Mouse (Mus musculus) megakaryocyte-erythroid progenitor cell, adult 5-6 weeks (primary cell): ENCODE data around the gene Rfxap. TPM values are rescaled to one million over a fixed set of nuclear protein-coding genes. Genes with fewer than 3 reads are reported as not detected.
A peak's percentile ranks its signal among the peaks of the same experiment; 100 is the strongest.

Experiments used
- ATAC-seq: replicated peaks from 2 replicates; pipeline ENCODE4 v1.8.0; 2016; ENCODE audit warnings: mild to moderate bottlenecking, inconsistent platforms; ENCODE audit not compliant: severe bottlenecking, poor library complexity, low FRiP score, low TSS enrichment
- total RNA-seq, 2 experiments: library from RNA; stranded (forward) in 1 of 2; stranded (reverse) in 1 of 2; fragments of 200-1000, 215-1000 nt in 1 of 2; fragments of >200 nt in 1 of 2; fragmentation: Nextera tagmentation in 1 of 2; gene quantifications; 2 replicates each; pipeline ENCODE4 v1.2.3; 2014 to 2017

Rfxap gene
- 25.2 and 26.5 TPM in 2 replicates for total RNA-seq (2014; fragmentation: Nextera tagmentation)
- total RNA-seq (2017) = 76.2 and 107 TPM in 2 replicates

DNA sequence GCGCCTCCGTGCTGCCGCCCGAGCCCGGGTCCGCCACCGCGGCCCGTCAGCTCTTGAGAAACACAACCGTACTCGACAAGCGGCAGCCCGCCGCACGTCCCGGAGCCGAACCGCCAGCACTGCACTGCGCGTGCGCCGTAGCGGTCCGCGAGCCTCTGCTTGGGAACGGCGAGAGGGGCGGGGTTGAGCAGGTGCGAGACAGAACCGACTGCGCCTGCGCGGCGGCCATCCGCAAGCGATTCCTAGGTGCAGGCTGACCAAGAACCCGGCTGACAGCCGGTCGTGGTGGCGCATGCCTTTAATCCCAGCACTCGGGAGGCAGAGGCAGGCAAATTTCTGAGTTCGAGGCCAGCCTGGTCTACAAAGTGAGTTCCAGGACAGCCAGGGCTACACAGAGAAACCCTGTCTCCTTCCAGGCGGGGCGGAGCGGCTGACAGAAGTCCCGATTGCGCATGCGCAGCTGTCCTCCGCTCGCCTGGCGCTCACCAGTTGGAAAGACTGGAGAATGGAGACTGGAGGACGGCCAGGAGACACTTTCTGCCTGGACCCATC is at the start of gene Rfxap:
Rfxap (minus strand) TSS at position 126 of the 552 bp plus-strand sequence.
- peak; percentile 88 for ATAC-seq

DNA sequence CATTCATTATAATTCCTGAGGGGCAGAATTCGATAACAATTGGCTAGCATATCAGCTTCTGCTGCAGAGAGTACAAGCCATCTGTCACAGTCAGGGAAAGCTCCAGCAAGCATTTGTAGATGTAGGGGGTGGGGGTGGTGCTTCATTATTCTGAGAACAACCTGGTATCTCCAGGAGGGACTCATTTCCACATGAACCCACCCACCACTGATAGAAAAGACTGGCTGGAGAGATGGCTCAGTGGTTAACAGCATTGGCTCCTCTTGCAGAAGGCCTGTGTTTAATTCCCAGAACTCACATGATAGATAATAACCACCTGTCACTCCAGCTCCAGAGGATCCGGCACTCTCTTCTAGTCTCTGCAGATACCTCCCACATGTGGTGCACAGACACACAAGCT is 27.8 kb upstream of the Rfxap start:
- ATAC-seq = no peak

DNA sequence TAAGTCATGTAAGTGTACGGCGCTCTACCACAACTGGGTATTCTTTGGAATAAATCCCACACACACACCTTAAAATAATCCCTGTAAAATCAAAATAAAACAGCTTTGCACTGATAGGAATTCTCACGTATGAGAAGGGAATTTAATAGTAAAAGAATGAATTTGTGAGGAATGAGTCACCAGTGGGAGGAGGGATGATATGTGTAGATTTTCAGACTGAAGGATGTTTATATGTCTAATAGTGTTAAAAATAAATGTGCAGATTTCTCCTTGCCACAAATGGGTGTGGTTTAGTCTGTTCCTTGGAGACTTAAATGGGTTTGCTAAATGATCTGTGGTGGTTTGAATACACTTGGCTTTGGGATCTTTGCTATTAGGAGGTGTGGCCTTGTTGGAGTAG is 24.9 kb upstream of the Rfxap start:
- no peak for ATAC-seq

DNA sequence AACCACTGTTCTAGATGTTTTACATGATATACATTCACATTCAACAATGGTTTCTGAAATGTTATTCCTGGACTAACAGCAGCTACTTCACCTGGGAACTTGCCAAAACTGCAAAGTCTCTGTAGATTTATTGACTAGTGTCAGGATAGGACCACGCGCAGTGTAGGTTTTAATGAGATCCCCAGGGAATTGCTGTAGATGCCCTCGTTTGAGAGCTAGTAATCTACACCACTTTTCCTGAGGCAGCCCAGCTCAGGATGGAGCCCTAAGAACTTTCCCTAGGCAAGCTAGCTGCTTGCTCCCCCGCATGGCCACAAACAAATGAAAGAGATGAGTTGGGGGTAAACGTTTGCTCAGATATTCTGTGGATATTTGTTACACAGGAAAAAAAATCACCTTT is 14.9 kb upstream of the Rfxap start:
- ATAC-seq = no peak

- ATAC-seq = peak; percentile 81
Measured at GRCm38 (mm10) chr3:54815292-54815691, 7.7 kb upstream of the Rfxap start.

GRCm38 (mm10) chr3:54814622-54815021 is 7.0 kb upstream of the Rfxap start:
- no peak for ATAC-seq

- ATAC-seq = no peak
Measured at GRCm38 (mm10) chr3:54813418-54813988, 5.9 kb upstream of the Rfxap start.

- ATAC-seq = no peak
Measured at GRCm38 (mm10) chr3:54811616-54812015, 4.0 kb upstream of the Rfxap start.

GRCm38 (mm10) chr3:54809111-54809510 is 1.5 kb upstream of the Rfxap start:
- peak; percentile 41; the same call in 1 of the 2 replicates for ATAC-seq

DNA sequence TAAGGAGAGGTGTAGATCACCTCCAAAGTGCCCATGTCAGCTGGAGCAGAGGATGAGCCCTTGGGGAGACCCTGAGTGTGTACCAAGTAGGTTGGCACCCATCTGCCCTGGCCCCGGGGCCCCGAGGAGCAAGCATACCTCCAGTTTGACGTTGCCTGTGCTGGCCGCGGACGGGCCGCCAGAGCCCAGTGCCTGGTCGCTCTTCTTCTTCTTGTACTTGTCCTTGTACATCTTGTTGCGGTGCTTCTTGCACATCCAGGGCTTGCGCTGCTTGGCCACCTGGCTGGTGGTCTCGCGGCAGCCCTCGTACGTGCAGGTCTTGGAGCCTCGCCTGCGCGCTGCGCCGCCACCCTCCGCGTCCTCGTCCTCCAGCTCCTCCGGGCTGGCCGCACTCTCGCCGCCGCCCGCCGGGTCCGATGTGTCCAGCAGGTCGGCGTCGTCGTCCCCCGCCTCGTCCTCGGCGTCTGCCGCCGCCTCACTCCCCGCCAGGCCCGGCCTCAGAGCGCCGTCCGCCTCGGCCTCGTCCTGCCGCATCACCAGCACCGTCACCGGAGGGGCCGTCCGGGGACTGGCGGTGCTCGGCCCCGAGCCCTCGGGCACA is 430 bp downstream of the Rfxap start:
- peak; percentile 42 for ATAC-seq

- no peak for ATAC-seq
Measured at GRCm38 (mm10) chr3:54803713-54804112, 3.9 kb downstream of the Rfxap start.

DNA sequence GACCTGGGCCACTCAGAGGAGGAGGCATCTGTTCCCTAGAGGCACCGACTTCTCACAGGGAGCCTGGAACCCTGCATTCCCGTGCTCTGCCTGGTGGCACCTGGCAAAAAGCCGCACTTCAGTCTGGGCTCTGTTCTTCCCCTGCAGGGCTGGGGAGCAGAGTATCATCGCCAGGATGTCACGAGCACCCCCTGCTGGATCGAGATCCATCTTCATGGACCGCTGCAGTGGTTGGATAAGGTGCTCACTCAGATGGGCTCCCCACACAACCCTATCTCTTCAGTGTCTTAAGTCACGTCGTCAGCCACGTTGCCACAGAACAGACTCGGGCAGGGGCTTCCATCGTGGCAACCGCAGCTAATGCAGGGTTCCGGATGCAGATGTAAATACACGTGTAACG is 10.4 kb downstream of the Rfxap start:
- ATAC-seq = peak; percentile 93

DNA sequence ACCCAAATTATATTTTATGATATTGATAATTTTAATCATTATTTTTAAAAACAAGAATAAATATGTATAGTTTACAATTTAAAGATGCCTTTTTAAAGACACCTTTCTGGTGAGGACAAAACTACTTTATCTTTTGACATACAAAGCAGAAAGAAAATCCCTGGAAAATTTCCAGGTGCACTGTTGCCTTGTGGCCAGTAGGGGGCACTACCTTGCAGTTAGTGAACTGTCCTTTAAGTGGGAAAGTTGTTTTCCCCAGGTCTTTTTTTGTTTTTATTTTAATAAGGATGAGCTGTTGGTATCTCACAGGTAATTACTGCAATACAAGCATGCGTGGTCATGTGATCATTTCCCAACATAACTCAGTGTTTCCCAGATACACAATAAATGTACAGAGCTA is 11.8 kb downstream of the Rfxap start:
- ATAC-seq = no peak

DNA sequence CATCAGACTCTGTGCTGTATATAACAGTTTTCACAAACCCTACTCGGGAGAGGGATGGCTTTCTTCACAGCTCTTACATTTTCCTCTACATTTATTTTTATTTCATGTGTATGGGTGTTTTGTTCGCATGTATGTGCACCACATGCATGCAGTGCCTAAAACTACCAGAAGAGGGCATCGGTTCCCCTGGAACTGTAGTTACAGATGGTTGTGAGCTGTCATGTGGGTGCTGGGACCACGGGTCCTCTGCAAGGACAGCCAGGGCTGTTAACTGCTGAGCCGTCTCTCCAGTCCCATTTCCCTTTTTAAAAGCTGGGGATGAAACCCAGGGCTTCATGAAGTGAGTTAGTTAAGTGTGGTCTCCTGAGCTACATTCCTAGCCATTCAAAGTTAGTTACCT is 12.2 kb downstream of the Rfxap start:
- ATAC-seq = no peak

- no peak for ATAC-seq
Measured at GRCm38 (mm10) chr3:54793762-54794161, 13.8 kb downstream of the Rfxap start.

DNA sequence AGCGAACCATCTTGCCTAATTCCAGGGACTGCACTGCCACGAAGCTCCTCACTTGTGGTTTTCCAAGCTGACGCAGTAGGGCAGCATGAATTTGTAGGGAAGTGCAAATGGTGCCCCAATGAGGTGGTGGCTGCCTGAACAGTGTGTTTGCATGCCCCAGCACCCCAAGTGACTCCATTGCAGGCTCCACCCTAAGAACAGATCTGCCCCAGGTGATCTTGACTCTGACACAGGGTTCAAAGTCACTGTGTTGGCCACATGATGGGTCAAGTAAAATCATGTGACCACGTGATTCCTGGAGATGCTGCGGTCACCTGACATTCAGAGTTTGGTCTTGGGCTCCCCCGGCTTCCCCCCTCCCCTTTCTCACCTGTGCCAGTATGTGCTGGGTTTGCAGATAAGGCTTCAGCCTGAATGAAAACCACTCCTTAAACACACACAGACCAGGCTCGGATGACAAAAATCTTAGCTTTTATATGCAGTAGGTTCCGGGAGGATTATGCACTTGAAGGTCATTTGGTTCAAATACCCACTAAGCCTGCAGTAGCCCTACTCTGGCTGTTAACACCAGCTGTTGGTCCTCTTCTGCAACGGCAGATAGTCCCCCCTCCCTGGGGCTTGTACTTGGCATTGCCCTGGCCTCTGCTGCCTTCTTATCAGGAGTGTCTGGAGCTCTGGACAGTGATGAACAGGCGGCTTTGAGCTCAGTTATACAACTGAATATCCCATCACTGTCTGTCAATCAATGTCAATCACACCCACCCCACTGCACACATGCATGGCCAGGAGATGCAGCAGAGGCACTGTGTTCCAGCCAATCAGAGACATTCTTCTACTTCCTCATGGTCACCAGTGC is 15.5 kb downstream of the Rfxap start:
- no peak for ATAC-seq

- no peak for ATAC-seq
Measured at GRCm38 (mm10) chr3:54790601-54791000, 17.0 kb downstream of the Rfxap start.

- ATAC-seq = peak; percentile 79
Measured at GRCm38 (mm10) chr3:54775989-54776631, 31.5 kb downstream of the Rfxap start.

GRCm38 (mm10) chr3:54773613-54774012 is 34.0 kb downstream of the Rfxap start:
- no peak for ATAC-seq
